Mouse (Mus musculus) testis, adult 2 months (tissue): Measurements from ENCODE around the gene Pnkp. TPM values are rescaled to one million over a fixed set of nuclear protein-coding genes. Genes with fewer than 3 reads are reported as not detected.

ENCODE experiments used
- H3K27ac ChIP-seq: fragments of 200-500 bp; 2 replicates; pipeline ENCODE4 v1.5.1; 2012; ENCODE audit warnings: low read depth, low read length; ENCODE audit not compliant: control insufficient read depth, insufficient read depth
- H3K27me3 ChIP-seq: fragments of 200-500 bp; 2 replicates; pipeline ENCODE4 v1.6.1; 2012; ENCODE audit warnings: mild to moderate bottlenecking, low read length, moderate library complexity; ENCODE audit not compliant: control insufficient read depth, insufficient read depth
- H3K36me3 ChIP-seq: fragments of 200-500 bp; 2 replicates; pipeline ENCODE4 v1.6.1; 2012; ENCODE audit warnings: mild to moderate bottlenecking, low read length; ENCODE audit not compliant: control insufficient read depth, insufficient read depth
- H3K4me1 ChIP-seq: fragments of 200-500 bp; 2 replicates; pipeline ENCODE4 v1.6.1; 2012; ENCODE audit warnings: low read length; ENCODE audit not compliant: control insufficient read depth, insufficient read depth
- H3K4me3 ChIP-seq: fragments of 200-500 bp; 2 replicates; pipeline ENCODE4 v1.5.1; 2012; ENCODE audit warnings: low read depth, mild to moderate bottlenecking, low read length, moderate library complexity, mixed read lengths; ENCODE audit not compliant: control insufficient read depth
- CTCF ChIP-seq: fragments of 200-500 bp; IDR thresholded peaks from 2 replicates; pipeline ENCODE4 v1.5.1; 2012; ENCODE audit warnings: low read depth, mild to moderate bottlenecking, inconsistent platforms, low read length, moderate library complexity; ENCODE audit not compliant: control insufficient read depth, insufficient read depth, insufficient replicate concordance
- POLR2A ChIP-seq: fragments of 200-500 bp; IDR thresholded peaks from 2 replicates; pipeline ENCODE4 v1.6.1; 2012; ENCODE audit warnings: low read depth, mild to moderate bottlenecking, inconsistent platforms, low read length, moderate library complexity; ENCODE audit not compliant: control insufficient read depth
- polyA plus RNA-seq: library from polyadenylated mRNA; depleted of rRNA; stranded (reverse); fragments of >200 nt; gene quantifications from 2 replicates; pipeline ENCODE4 v1.2.3, GENCODE M21; 2012

Gene Pnkp
- polyA plus RNA-seq, 1 experiment = 26.5 TPM

- Histone ChIP-seq H3K36me3 (no peaks in the 10 kb centered on the region), H3K4me3 (peak overlapping the region; percentile 92)
Measured at GRCm38 (mm10) chr7:44853596-44854355, 3.2 kb upstream of the Pnkp start.

DNA sequence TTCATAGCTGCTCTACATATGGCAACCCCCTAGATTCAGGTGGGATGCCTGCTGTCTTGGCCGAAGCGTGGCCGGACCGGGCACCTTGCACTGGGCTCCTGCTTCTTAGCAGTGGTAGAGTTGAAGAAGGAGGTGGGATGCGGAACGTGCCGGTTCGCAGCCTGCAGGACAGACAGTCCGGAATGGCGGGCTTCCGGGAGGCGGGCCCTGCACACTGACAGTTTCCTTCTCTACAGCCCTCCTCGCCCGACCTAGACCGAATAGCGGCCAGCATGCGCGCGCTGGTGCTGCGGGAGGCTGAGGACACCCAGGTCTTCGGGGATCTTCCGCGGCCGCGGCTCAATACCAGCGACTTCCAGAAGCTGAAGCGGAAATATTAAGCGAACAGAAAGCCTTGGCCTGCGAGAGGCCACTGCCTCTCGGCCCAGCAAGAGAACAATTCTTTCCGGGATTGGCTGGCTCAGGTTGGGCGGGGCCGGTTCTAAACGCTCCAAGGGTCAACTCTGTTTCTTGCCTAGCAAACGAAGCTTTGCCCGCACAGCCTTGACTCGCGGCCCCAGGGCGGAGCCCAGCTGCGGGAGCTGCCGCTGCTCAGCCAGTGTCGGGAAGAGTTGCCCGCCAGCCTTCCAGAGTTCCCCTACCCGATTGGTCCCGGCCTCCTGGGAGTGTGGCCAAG lies 2.4 kb upstream of the Pnkp start:
- Histone ChIP-seq H3K36me3 (no peaks in the 10 kb centered on the region), H3K27me3 (no peaks in the 10 kb centered on the region), H3K4me3 (peak overlapping the region; percentile 92), H3K4me1 (peaks cover 56% of the 10 kb centered on the region), H3K27ac (peak overlapping the region; percentile 89)
- TF ChIP-seq POLR2A (no peak; the same call in none of the 2 replicates), CTCF (no peak)

More at GRCm38 (mm10) chr7:44853596-44854355, 3.2 kb upstream of the Pnkp start:
- H3K4me1 ChIP-seq = peaks cover 58% of the 10 kb centered on the region
- H3K27me3 ChIP-seq = no peaks in the 10 kb centered on the region
- H3K27ac ChIP-seq = peak overlapping the region; percentile 89
- TF ChIP-seq CTCF (no peak), POLR2A (no peak)

DNA sequence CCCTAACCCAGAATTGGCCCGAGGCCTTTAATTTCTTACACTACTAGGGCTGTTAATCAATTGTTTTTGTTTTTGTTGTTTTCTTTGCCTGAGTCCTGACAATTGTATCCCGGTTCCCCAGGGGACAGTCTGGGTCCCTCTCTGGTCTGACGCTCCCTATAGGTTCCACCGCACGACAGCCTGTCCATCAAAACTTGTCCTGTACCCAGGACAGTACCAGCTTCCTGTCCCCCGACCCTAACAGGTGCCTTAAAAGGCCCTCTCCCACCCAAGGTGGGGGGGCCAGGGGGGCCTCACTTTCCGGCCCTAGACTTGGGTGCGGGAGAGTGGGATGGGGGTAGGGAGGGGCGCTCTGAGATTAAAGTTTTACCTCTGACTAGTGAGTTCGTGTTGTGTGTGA lies 1.9 kb upstream of the Pnkp start:
- peak overlapping the region; percentile 92 for H3K4me3 ChIP-seq
- no peaks in the 10 kb centered on the region for H3K27me3 ChIP-seq
- peak overlapping the region; percentile 89 for H3K27ac ChIP-seq
- H3K36me3 ChIP-seq = no peaks in the 10 kb centered on the region
- H3K4me1 ChIP-seq = peaks cover 54% of the 10 kb centered on the region
- TF ChIP-seq POLR2A = no peak
- TF ChIP-seq CTCF = no peak

- H3K4me1 ChIP-seq = peaks cover 45% of the 10 kb centered on the region
- TF ChIP-seq POLR2A = no peak
- no peak for TF ChIP-seq CTCF
- no peak overlapping the region for H3K27ac ChIP-seq
Measured at GRCm38 (mm10) chr7:44856265-44856916, 548 bp upstream of the Pnkp start.

GRCm38 (mm10) chr7:44857905-44858304 lies 966 bp downstream of the Pnkp start:
- Histone ChIP-seq H3K4me1 (peaks cover 40% of the 10 kb centered on the region), H3K27me3 (no peaks in the 10 kb centered on the region)
- TF ChIP-seq CTCF (no peak), POLR2A (no peak)

More at GRCm38 (mm10) chr7:44856265-44856916, 548 bp upstream of the Pnkp start:
- Histone ChIP-seq H3K27me3 (no peaks in the 10 kb centered on the region), H3K4me3 (peak overlapping the region; percentile 95; the same call in 1 of the 2 replicates), H3K36me3 (no peaks in the 10 kb centered on the region)

DNA sequence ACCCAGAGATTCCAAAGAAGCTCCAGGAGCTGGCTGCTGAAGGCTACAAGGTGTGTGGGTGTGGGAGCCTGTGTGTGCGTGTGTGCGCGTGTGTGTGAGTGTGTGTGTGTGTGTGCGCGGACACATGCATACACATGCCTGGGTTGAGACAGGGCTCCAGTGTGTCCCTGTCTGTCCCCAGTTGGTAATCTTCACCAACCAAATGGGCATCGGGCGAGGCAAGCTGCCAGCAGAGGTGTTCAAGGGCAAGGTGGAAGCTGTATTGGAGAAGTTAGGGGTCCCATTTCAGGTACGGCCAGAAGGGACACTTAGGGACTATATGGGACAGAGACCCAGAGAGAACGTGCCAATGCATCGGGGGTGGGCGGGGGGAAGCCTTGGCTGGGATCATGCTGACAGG lies 3.0 kb downstream of the Pnkp start:
- TF ChIP-seq POLR2A (no peak), CTCF (no peak)
- Histone ChIP-seq H3K27ac (no peak overlapping the region), H3K27me3 (no peaks in the 10 kb centered on the region), H3K36me3 (no peaks in the 10 kb centered on the region), H3K4me1 (peaks cover 31% of the 10 kb centered on the region), H3K4me3 (no peak overlapping the region)

More at GRCm38 (mm10) chr7:44857905-44858304, 966 bp downstream of the Pnkp start:
- Histone ChIP-seq H3K4me3 (peak overlapping the region; percentile 31), H3K36me3 (no peaks in the 10 kb centered on the region), H3K27ac (no peak overlapping the region)
